In genomic region chr3:92050382-92051054, GRCm38 (mm10) we compare ENCODE assay signal across 9 mouse cellular contexts. TPM values are rescaled to one million over a fixed set of nuclear protein-coding genes. Genes with fewer than 3 reads are reported as not detected.
DNase-seq lines count a peak whose midpoint lies in the region; ATAC-seq and TF ChIP-seq lines count a peak whose summit lies in the region.
"Had no signal": no experiment of that assay in that cellular context is flagged by ENCODE, and none has a peak within 500 bp of the region (broad histone marks: within the 10 kb centered on the region; RNA-seq: fewer than 3 reads in every experiment).

No protein-coding gene starts in this region.

- no peak for TF ChIP-seq POLR2A in liver, adult 2 months (IDR thresholded peaks at IDR 0.05; ENCODE audit: extremely low read depth, insufficient read depth, low read length)

- no peaks in the 10 kb centered on the region for H3K36me3 ChIP-seq in liver, adult 2 months (ENCODE audit: control insufficient read depth, insufficient read depth, low read length)

- no peak overlapping the region for H3K27ac ChIP-seq in gastrocnemius, adult 2 months
- H3K27ac ChIP-seq in liver, adult 2 months (replicated peaks; ENCODE audit: insufficient read depth, low read depth, low read length) = no peak overlapping the region

- H3K9ac ChIP-seq in liver, adult 2 months (ENCODE audit: low read depth, low read length) = no peak overlapping the region

- TF ChIP-seq CTCF in gastrocnemius, adult 2 months (IDR thresholded peaks at IDR 0.05) = peak; percentile 72
- TF ChIP-seq CTCF in liver, adult 2 months (IDR thresholded peaks at IDR 0.05; ENCODE audit: low read depth, low read length) = peak; percentile 19; the same call in 1 of the 2 replicates

- DNase-seq in gastrocnemius, adult 2 months = no peak
- DNase-seq in gastrocnemius, postnatal 25 days = no peak
- peak; percentile 27 for DNase-seq in liver, adult 2 months (ENCODE audit: extremely low read depth, low read depth, low spot score)
- no peak for DNase-seq in liver
- DNase-seq in R1 (ENCODE audit: low read depth, low spot score) = peak; percentile 55
- DNase-seq in induced T-regulatory cell, adult 2 months (ENCODE audit: low read depth) = peak; percentile 23
- DNase-seq in thymus, adult 18-20 months = no peak

- WGBS in liver, adult 2 months = 50% methylated on average over 6 of the region's 6 CpGs

- ATAC-seq in megakaryocyte, adult 5-6 weeks (ENCODE audit: poor library complexity, severe bottlenecking) = no peak

- H3K4me3 ChIP-seq in gastrocnemius, adult 2 months = no peak overlapping the region
- H3K4me3 ChIP-seq in liver, adult 2 months (ENCODE audit: insufficient read depth, low read depth, low read length) = no peak overlapping the region

- H3K79me2 ChIP-seq in liver, adult 2 months (ENCODE audit: control insufficient read depth, insufficient read depth, low read length) = no peaks in the 10 kb centered on the region

- 0 out of 2 replicates have a peak, but pooled peaks cover 4% of the 10 kb centered on the region for H3K27me3 ChIP-seq in liver, adult 2 months (ENCODE audit: control insufficient read depth, insufficient read depth, low read length)

- no peaks in the 10 kb centered on the region for H3K4me1 ChIP-seq in liver, adult 2 months (ENCODE audit: control insufficient read depth, insufficient read depth, low read length)

- intact Hi-C loops in gastrocnemius, adult 2 months (cut with DNase I) = no loop called here

RNA-seq across cellular contexts. Expression of gene Lor, which starts 32.4 kb away (rescaled TPM):
- total RNA-seq in gastrocnemius, adult 2 months (2021) = not detected
- total RNA-seq in gastrocnemius, postnatal 25 days (2021) = not detected
- 0.09 and 0.13 TPM in 2 replicates for total RNA-seq in liver, adult 2 months (2014; rRNA removed)
- 0.27 and 0.33 TPM in 2 replicates for polyA plus RNA-seq in liver, adult 2 months (2012; rRNA removed)
- total RNA-seq in megakaryocyte, adult 5-6 weeks (2015) = not detected in 2 replicates
- total RNA-seq in megakaryocyte, adult 5-6 weeks (2017) = not detected in 2 replicates
- polyA plus RNA-seq: liver, embryonic 16.5 days had no signal

RNA-seq across cellular contexts. Expression of gene Pglyrp3, which starts 36.1 kb away (rescaled TPM):
- total RNA-seq in gastrocnemius, adult 2 months (2021) = not detected
- total RNA-seq in gastrocnemius, postnatal 25 days (2021) = not detected
- not detected in 2 replicates for total RNA-seq in liver, adult 2 months (2014; rRNA removed)
- not detected in 2 replicates for polyA plus RNA-seq in liver, adult 2 months (2012; rRNA removed)
- not detected in 2 replicates for total RNA-seq in megakaryocyte, adult 5-6 weeks (2015)
- total RNA-seq in megakaryocyte, adult 5-6 weeks (2017) = not detected in 2 replicates
- polyA plus RNA-seq: liver, embryonic 16.5 days had no signal

Comparison
In these comparisons a context has a peak if more than half of its experiments do, and no peak if none do; other contexts are left out.
1. DNase-seq: peak in liver, adult 2 months (single experiment), R1 (single experiment) and induced T-regulatory cell, adult 2 months (single experiment); none in gastrocnemius, adult 2 months (single experiment), gastrocnemius, postnatal 25 days (single experiment), liver (single experiment) and thymus, adult 18-20 months (0 of 2).